Mouse (Mus musculus) erythroid progenitor cell, adult 5-6 weeks (primary cell): Measurements from ENCODE around the gene Sh3bp2. TPM values are rescaled to one million over a fixed set of nuclear protein-coding genes. Genes with fewer than 3 reads are reported as not detected.

Source experiments
- ATAC-seq: replicated peaks from 2 replicates; pipeline ENCODE4 v1.8.0; 2016; ENCODE audit warnings: moderate number of reproducible peaks, mild to moderate bottlenecking, moderate TSS enrichment, inconsistent platforms; ENCODE audit not compliant: poor library complexity, low FRiP score, severe bottlenecking
- total RNA-seq, 2 experiments: library from RNA; stranded (forward) in 1 of 2; stranded (reverse) in 1 of 2; fragments of 150-400 nt in 1 of 2; fragments of 186-747, 209-891 nt in 1 of 2; gene quantifications; 2 replicates each; pipeline versions ENCODE4 v1.2.3 to v1.2.4; 2015 to 2017; ENCODE audit warnings: low replicate concordance in 2 of 2

Sh3bp2 gene
- total RNA-seq, 2 experiments from 2014 or later, result 1.7 to 6.0 TPM

- ATAC-seq, result no peak
These were observed 1.6 kb upstream of the Sh3bp2 start for GRCm38 (mm10) chr5:34523958-34524485.

GRCm38 (mm10) chr5:34524511-34524910 is 1.1 kb upstream of the Sh3bp2 start:
- ATAC-seq, result no peak

- ATAC-seq, result no peak
These were observed 788 bp downstream of the Sh3bp2 start for GRCm38 (mm10) chr5:34526477-34526775.

- ATAC-seq, result no peak
These were observed 1.7 kb downstream of the Sh3bp2 start for GRCm38 (mm10) chr5:34527352-34527751.

- ATAC-seq, result no peak
These were observed 3.1 kb downstream of the Sh3bp2 start for GRCm38 (mm10) chr5:34528724-34529123.

- ATAC-seq, result no peak
These were observed 4.5 kb downstream of the Sh3bp2 start for GRCm38 (mm10) chr5:34530116-34530515.

GRCm38 (mm10) chr5:34530687-34531086 is 5.0 kb downstream of the Sh3bp2 start:
- no peak for ATAC-seq

GRCm38 (mm10) chr5:34533066-34533465 is 7.4 kb downstream of the Sh3bp2 start:
- no peak for ATAC-seq

GRCm38 (mm10) chr5:34533820-34534219 is 8.2 kb downstream of the Sh3bp2 start:
- ATAC-seq, result no peak

- ATAC-seq, result no peak
These were observed 9.3 kb downstream of the Sh3bp2 start for GRCm38 (mm10) chr5:34534776-34535581.

- no peak for ATAC-seq
These were observed 10.2 kb downstream of the Sh3bp2 start for GRCm38 (mm10) chr5:34535831-34536230.

GRCm38 (mm10) chr5:34538079-34538478 is 12.4 kb downstream of the Sh3bp2 start:
- no peak for ATAC-seq

GRCm38 (mm10) chr5:34538527-34538926 is 12.9 kb downstream of the Sh3bp2 start:
- no peak for ATAC-seq

GRCm38 (mm10) chr5:34539121-34539520 is 13.5 kb downstream of the Sh3bp2 start:
- ATAC-seq, result no peak

- ATAC-seq, result no peak
These were observed 16.5 kb downstream of the Sh3bp2 start for GRCm38 (mm10) chr5:34542166-34542565.

- no peak for ATAC-seq
These were observed 17.5 kb downstream of the Sh3bp2 start for GRCm38 (mm10) chr5:34543114-34543513.

- peak; percentile 63; the same call in 1 of the 2 replicates for ATAC-seq
These were observed 21.8 kb downstream of the Sh3bp2 start for GRCm38 (mm10) chr5:34547410-34547809.

GRCm38 (mm10) chr5:34549135-34549482 is 23.5 kb downstream of the Sh3bp2 start:
- ATAC-seq, result no peak

- peak; percentile 44 for ATAC-seq
These were observed 24.0 kb downstream of the Sh3bp2 start for GRCm38 (mm10) chr5:34549483-34550221.

GRCm38 (mm10) chr5:34550251-34550650 is 24.6 kb downstream of the Sh3bp2 start:
- no peak for ATAC-seq

- no peak for ATAC-seq
These were observed 26.2 kb downstream of the Sh3bp2 start for GRCm38 (mm10) chr5:34551821-34552220.
